Mouse (Mus musculus): ENCODE data around the gene Wdr18. TPM values are rescaled to one million over a fixed set of nuclear protein-coding genes. Genes with fewer than 3 reads are reported as not detected.
A peak's percentile ranks its signal among the peaks of the same experiment; 100 is the strongest.
"Not testable (repeated sequence)": the region's sequence is repeated elsewhere in the genome, so short reads cannot be mapped to it uniquely, and the experiment has no call there.

The Wdr18 gene
- total RNA-seq, 2 experiments from 2014 or later, result 21.7 to 24.0 TPM

- DNase-seq, result no peak
- intact Hi-C loops (cut with DNase I), result no loop called here
Observed at GRCm38 (mm10) chr10:79943471-79943901, 16.5 kb upstream of the Wdr18 start.

- intact Hi-C loops (cut with DNase I), result no loop called here
- no peak for DNase-seq
Observed at GRCm38 (mm10) chr10:79945507-79946234, 14.3 kb upstream of the Wdr18 start.

- DNase-seq, result no peak
- intact Hi-C loops (cut with DNase I), result no loop called here
Observed at GRCm38 (mm10) chr10:79946752-79947322, 13.1 kb upstream of the Wdr18 start.

- DNase-seq, result no peak
- intact Hi-C loops (cut with DNase I), result no loop called here
Observed at GRCm38 (mm10) chr10:79947502-79947901, 12.4 kb upstream of the Wdr18 start.

GRCm38 (mm10) chr10:79949873-79950272 lies 10.1 kb upstream of the Wdr18 start:
- intact Hi-C loops (cut with DNase I), result no loop called here
- DNase-seq, result no peak

- no peak for DNase-seq
- intact Hi-C loops (cut with DNase I), result no loop called here
Observed at GRCm38 (mm10) chr10:79950661-79951060, 9.3 kb upstream of the Wdr18 start.

GRCm38 (mm10) chr10:79953946-79954345 lies 6.0 kb upstream of the Wdr18 start:
- peak; percentile 44 to 52 for DNase-seq

GRCm38 (mm10) chr10:79955691-79956090 lies 4.3 kb upstream of the Wdr18 start:
- DNase-seq, result no peak
- intact Hi-C loops (cut with DNase I), result loop anchor here (2.0 kb wide), 2 partner anchors 63 to 121 kb away; no protein-coding TSS in a partner anchor

More at GRCm38 (mm10) chr10:79953946-79954345, 6.0 kb upstream of the Wdr18 start:
- intact Hi-C loops (cut with DNase I), result no loop called here

- no peak for DNase-seq
- intact Hi-C loops (cut with DNase I), result loop anchor here (2.0 kb wide), 2 partner anchors 64 to 122 kb away; no protein-coding TSS in a partner anchor
Observed at GRCm38 (mm10) chr10:79956643-79957154, 3.3 kb upstream of the Wdr18 start.

- intact Hi-C loops (cut with DNase I), result loop anchor here (1.0 kb wide), 1 partner anchor 33 kb away; no protein-coding TSS in a partner anchor
- peak; percentile 84 to 89 for DNase-seq
Observed at GRCm38 (mm10) chr10:79958140-79958816, 1.7 kb upstream of the Wdr18 start.

- intact Hi-C loops (cut with DNase I), result not testable (repeated sequence)
- DNase-seq, result peak in 1 of 2 experiments; percentile 51
Observed at GRCm38 (mm10) chr10:79959412-79959811, 540 bp upstream of the Wdr18 start.

- DNase-seq, result no peak
- intact Hi-C loops (cut with DNase I), result loop anchor here (10.0 kb wide), 2 partner anchors 174 to 284 kb away; partner anchors contain the start of genes Atp5d and Ndufs7
Observed at GRCm38 (mm10) chr10:79960671-79961294, 831 bp downstream of the Wdr18 start.

- intact Hi-C loops (cut with DNase I), result loop anchor here (10.0 kb wide), 2 partner anchors 170 to 280 kb away; partner anchors contain the start of genes Atp5d and Ndufs7
- DNase-seq, result no peak
Observed at GRCm38 (mm10) chr10:79964727-79965126, 4.8 kb downstream of the Wdr18 start.

GRCm38 (mm10) chr10:79965325-79965724 lies 5.4 kb downstream of the Wdr18 start:
- intact Hi-C loops (cut with DNase I), result loop anchor here (10.0 kb wide), 2 partner anchors 169 to 279 kb away; partner anchors contain the start of genes Atp5d and Ndufs7
- DNase-seq, result no peak

- intact Hi-C loops (cut with DNase I), result loop anchor here (10.0 kb wide), 2 partner anchors 168 to 278 kb away; partner anchors contain the start of genes Atp5d and Ndufs7
- DNase-seq, result peak; percentile 44 to 48
Observed at GRCm38 (mm10) chr10:79966886-79967400, 7.0 kb downstream of the Wdr18 start.

- DNase-seq, result no peak
- intact Hi-C loops (cut with DNase I), result loop anchor here (10.0 kb wide), 2 partner anchors 167 to 277 kb away; partner anchors contain the start of genes Atp5d and Ndufs7
Observed at GRCm38 (mm10) chr10:79968181-79968580, 8.2 kb downstream of the Wdr18 start.

GRCm38 (mm10) chr10:79969124-79969568 lies 9.2 kb downstream of the Wdr18 start:
- DNase-seq, result no peak
- intact Hi-C loops (cut with DNase I), result loop anchor here (10.0 kb wide), 2 partner anchors 166 to 276 kb away; partner anchors contain the start of genes Atp5d and Ndufs7

- no peak for DNase-seq
- intact Hi-C loops (cut with DNase I), result no loop called here
Observed at GRCm38 (mm10) chr10:79970415-79971182, 10.6 kb downstream of the Wdr18 start, which contains the start of gene Grin3b. Gene Grin3b (plus strand): TSS chr10:79970715.

- no peak for DNase-seq
- intact Hi-C loops (cut with DNase I), result no loop called here
Observed at GRCm38 (mm10) chr10:79971183-79971497, 11.2 kb downstream of the Wdr18 start.

All from heart, postnatal 14 days (tissue).